Mouse (Mus musculus): ENCODE measurements around the gene Mtfp1.

The Mtfp1 gene

GRCm38 (mm10) chr11:4080219-4080618 is 15.0 kb downstream of the Mtfp1 start:
- no peak for DNase-seq (ENCODE audit: low spot score in 2 of 2)

GRCm38 (mm10) chr11:4078267-4078933 is 16.8 kb downstream of the Mtfp1 start:
- no peak for DNase-seq (ENCODE audit: low spot score in 2 of 2)

GRCm38 (mm10) chr11:4076633-4077032 is 18.6 kb downstream of the Mtfp1 start:
- DNase-seq (ENCODE audit: low spot score in 2 of 2), result no peak

- DNase-seq (ENCODE audit: low spot score in 2 of 2), result no peak
Observed at GRCm38 (mm10) chr11:4069664-4070063, 25.6 kb downstream of the Mtfp1 start.

GRCm38 (mm10) chr11:4064627-4065122 is 30.6 kb downstream of the Mtfp1 start, which contains the start of gene Sec14l3:
Sec14l3 (plus strand) TSS chr11:4064841.
- no peak for DNase-seq (ENCODE audit: low spot score in 2 of 2)

- no peak for DNase-seq (ENCODE audit: low spot score in 2 of 2)
Observed at GRCm38 (mm10) chr11:4062981-4063380, 32.3 kb downstream of the Mtfp1 start.

GRCm38 (mm10) chr11:4062523-4062922 is 32.7 kb downstream of the Mtfp1 start:
- no peak for DNase-seq (ENCODE audit: low spot score in 2 of 2)

GRCm38 (mm10) chr11:4060866-4061575 is 34.2 kb downstream of the Mtfp1 start:
- no peak for DNase-seq (ENCODE audit: low spot score in 2 of 2)

- DNase-seq (ENCODE audit: low spot score in 2 of 2), result peak in 1 of 2 experiments; percentile 36
Observed at GRCm38 (mm10) chr11:4053586-4053985, 41.7 kb downstream of the Mtfp1 start.

- no peak for DNase-seq (ENCODE audit: low spot score in 2 of 2)
Observed at GRCm38 (mm10) chr11:4048438-4048837, 46.8 kb downstream of the Mtfp1 start.

- no peak for DNase-seq (ENCODE audit: low spot score in 2 of 2)
Observed at GRCm38 (mm10) chr11:4047766-4048165, 47.5 kb downstream of the Mtfp1 start.

- no peak for DNase-seq (ENCODE audit: low spot score in 2 of 2)
Observed at GRCm38 (mm10) chr11:4046526-4046925, 48.7 kb downstream of the Mtfp1 start.

- DNase-seq (ENCODE audit: low spot score in 2 of 2), result no peak
Observed at GRCm38 (mm10) chr11:4043081-4043480, 52.2 kb downstream of the Mtfp1 start.
